Mouse (Mus musculus) spleen, adult 2 months (tissue): ENCODE data around the gene Tcirg1.

ENCODE experiments used
- CTCF ChIP-seq: fragments of 200-500 bp; IDR thresholded peaks from 2 replicates; pipeline ENCODE4 v1.5.1; 2011; ENCODE audit warnings: mild to moderate bottlenecking, inconsistent platforms; ENCODE audit not compliant: insufficient read depth, insufficient read length, insufficient replicate concordance; ENCODE audit errors: extremely low read depth
- POLR2A ChIP-seq: fragments of 200-500 bp; IDR thresholded peaks from 2 replicates; pipeline ENCODE4 v1.6.1; 2011; ENCODE audit warnings: low read depth, low read length, inconsistent platforms

DNA sequence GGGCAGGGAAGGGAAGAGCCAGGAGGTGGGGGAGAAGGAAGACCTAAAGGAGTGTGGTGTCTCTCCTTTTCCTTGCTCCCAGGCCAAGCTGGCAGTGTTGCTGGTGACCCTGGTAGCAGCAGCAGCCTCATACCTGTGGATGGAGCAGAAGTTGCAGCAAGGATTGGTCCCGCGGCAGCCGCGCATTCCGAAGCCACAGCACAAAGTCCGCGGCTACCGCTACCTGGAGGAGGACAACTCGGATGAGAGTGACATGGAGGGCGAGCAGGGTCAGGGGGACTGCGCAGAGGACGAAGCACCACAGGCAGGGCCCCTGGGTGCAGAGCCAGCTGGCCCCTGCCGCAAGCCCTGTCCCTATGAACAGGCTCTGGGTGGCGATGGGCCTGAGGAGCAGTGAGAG is 41.6 kb upstream of the Tcirg1 start:
- TF ChIP-seq CTCF (no peak), POLR2A (no peak)
